Mouse (Mus musculus): ENCODE results near the gene Gm28230. TPM values are rescaled to one million over a fixed set of nuclear protein-coding genes. Genes with fewer than 3 reads are reported as not detected.

Gm28230 gene
- polyA plus RNA-seq, 1 experiment from 2014 or later, result not detected

- Histone ChIP-seq H3K9me3 (replicated peaks; ENCODE audit: control insufficient read depth, low read length) (no peaks in the 10 kb centered on the region), H3K27me3 (ENCODE audit: control insufficient read depth, insufficient read depth, low read length) (peaks cover 78% of the 10 kb centered on the region), H3K27ac (ENCODE audit: low read length) (no peak within 1 kb of the TSS), H3K4me3 (ENCODE audit: low read length) (peak within 1 kb of the TSS; percentile 60), H3K4me1 (ENCODE audit: control insufficient read depth, insufficient read depth, low read length) (peaks cover 13% of the 10 kb centered on the region), H3K4me2 (ENCODE audit: low read depth, low read length) (peak within 1 kb of the TSS; percentile 90), H3K36me3 (ENCODE audit: control insufficient read depth, insufficient read depth) (no peaks in the 10 kb centered on the region), H3K9ac (ENCODE audit: low read length) (0 out of 2 replicates have a peak within 1 kb of the TSS, but pooled peaks have one; percentile 13)
- under 1% methylated on average over 61 of the region's 61 CpGs for WGBS
- ATAC-seq (replicated peaks; ENCODE audit: extremely low read depth, insufficient read depth, low FRiP score), result peak; percentile 63
Measured at GRCm38 (mm10) chr2:74762522-74763244, 36.2 kb downstream of the Gm28230 start, which contains the start of gene Hoxd1. TSS of gene Hoxd1 (plus strand) at chr2:74762980.

GRCm38 (mm10) chr2:74763245-74763735, 36.8 kb downstream of the Gm28230 start:
- WGBS, result 2% methylated on average over 52 of the region's 53 CpGs
- H3K9ac ChIP-seq (ENCODE audit: low read length), result no peak overlapping the region
- no peak for ATAC-seq (replicated peaks; ENCODE audit: extremely low read depth, insufficient read depth, low FRiP score)

GRCm38 (mm10) chr2:74763976-74764375, 37.4 kb downstream of the Gm28230 start:
- ATAC-seq (replicated peaks; ENCODE audit: extremely low read depth, insufficient read depth, low FRiP score), result no peak
- Histone ChIP-seq H3K9ac (ENCODE audit: low read length) (no peak overlapping the region), H3K4me3 (ENCODE audit: low read length) (no peak overlapping the region), H3K9me3 (replicated peaks; ENCODE audit: control insufficient read depth, low read length) (no peaks in the 10 kb centered on the region), H3K4me1 (ENCODE audit: control insufficient read depth, insufficient read depth, low read length) (peaks cover 13% of the 10 kb centered on the region), H3K27me3 (ENCODE audit: control insufficient read depth, insufficient read depth, low read length) (peaks cover 69% of the 10 kb centered on the region), H3K4me2 (ENCODE audit: low read depth, low read length) (no peak overlapping the region), H3K27ac (ENCODE audit: low read length) (no peak overlapping the region), H3K36me3 (ENCODE audit: control insufficient read depth, insufficient read depth) (no peaks in the 10 kb centered on the region)
- 42% methylated on average over 10 of the region's 10 CpGs for WGBS

More at GRCm38 (mm10) chr2:74763245-74763735, 36.8 kb downstream of the Gm28230 start:
- peaks cover 74% of the 10 kb centered on the region for H3K27me3 ChIP-seq (ENCODE audit: control insufficient read depth, insufficient read depth, low read length)
- no peak overlapping the region for H3K27ac ChIP-seq (ENCODE audit: low read length)
- H3K9me3 ChIP-seq (replicated peaks; ENCODE audit: control insufficient read depth, low read length), result no peaks in the 10 kb centered on the region
- peaks cover 13% of the 10 kb centered on the region for H3K4me1 ChIP-seq (ENCODE audit: control insufficient read depth, insufficient read depth, low read length)
- peak overlapping the region; percentile 60 for H3K4me3 ChIP-seq (ENCODE audit: low read length)
- peak overlapping the region; percentile 90 for H3K4me2 ChIP-seq (ENCODE audit: low read depth, low read length)
- H3K36me3 ChIP-seq (ENCODE audit: control insufficient read depth, insufficient read depth), result no peaks in the 10 kb centered on the region

- WGBS, result 73% methylated on average over 2 of the region's 2 CpGs
- H3K36me3 ChIP-seq (ENCODE audit: control insufficient read depth, insufficient read depth), result no peaks in the 10 kb centered on the region
- H3K27ac ChIP-seq (ENCODE audit: low read length), result no peak overlapping the region
- no peaks in the 10 kb centered on the region for H3K4me1 ChIP-seq (ENCODE audit: control insufficient read depth, insufficient read depth, low read length)
- H3K4me3 ChIP-seq (ENCODE audit: low read length), result no peak overlapping the region
- peaks cover 7% of the 10 kb centered on the region; the same call in 1 of the 2 replicates for H3K27me3 ChIP-seq (ENCODE audit: control insufficient read depth, insufficient read depth, low read length)
- H3K4me2 ChIP-seq (ENCODE audit: low read depth, low read length), result no peak overlapping the region
- ATAC-seq (replicated peaks; ENCODE audit: extremely low read depth, insufficient read depth, low FRiP score), result no peak
- H3K9ac ChIP-seq (ENCODE audit: low read length), result no peak overlapping the region
- no peaks in the 10 kb centered on the region for H3K9me3 ChIP-seq (replicated peaks; ENCODE audit: control insufficient read depth, low read length)
Measured at GRCm38 (mm10) chr2:74774359-74774758, 47.8 kb downstream of the Gm28230 start.

GRCm38 (mm10) chr2:74777536-74778275, 51.2 kb downstream of the Gm28230 start:
- Histone ChIP-seq H3K27me3 (ENCODE audit: control insufficient read depth, insufficient read depth, low read length) (peaks cover 4% of the 10 kb centered on the region; the same call in 1 of the 2 replicates), H3K4me1 (ENCODE audit: control insufficient read depth, insufficient read depth, low read length) (peaks cover 3% of the 10 kb centered on the region; the same call in 1 of the 2 replicates), H3K4me3 (ENCODE audit: low read length) (no peak overlapping the region), H3K27ac (ENCODE audit: low read length) (no peak overlapping the region), H3K36me3 (ENCODE audit: control insufficient read depth, insufficient read depth) (no peaks in the 10 kb centered on the region), H3K9ac (ENCODE audit: low read length) (no peak overlapping the region), H3K9me3 (replicated peaks; ENCODE audit: control insufficient read depth, low read length) (no peaks in the 10 kb centered on the region), H3K4me2 (ENCODE audit: low read depth, low read length) (no peak overlapping the region)
- WGBS, result 72% methylated on average over 13 of the region's 13 CpGs
- ATAC-seq (replicated peaks; ENCODE audit: extremely low read depth, insufficient read depth, low FRiP score), result no peak

- H3K4me2 ChIP-seq (ENCODE audit: low read depth, low read length), result no peak overlapping the region
- no peaks in the 10 kb centered on the region for H3K36me3 ChIP-seq (ENCODE audit: control insufficient read depth, insufficient read depth)
- no peaks in the 10 kb centered on the region for H3K9me3 ChIP-seq (replicated peaks; ENCODE audit: control insufficient read depth, low read length)
- H3K4me1 ChIP-seq (ENCODE audit: control insufficient read depth, insufficient read depth, low read length), result peaks cover 3% of the 10 kb centered on the region; the same call in 1 of the 2 replicates
- H3K4me3 ChIP-seq (ENCODE audit: low read length), result no peak overlapping the region
- no peak overlapping the region for H3K9ac ChIP-seq (ENCODE audit: low read length)
- no peak overlapping the region for H3K27ac ChIP-seq (ENCODE audit: low read length)
- no peak for ATAC-seq (replicated peaks; ENCODE audit: extremely low read depth, insufficient read depth, low FRiP score)
- no peaks in the 10 kb centered on the region; the same call in 1 of the 2 replicates for H3K27me3 ChIP-seq (ENCODE audit: control insufficient read depth, insufficient read depth, low read length)
- WGBS, result 62% methylated on average over 5 of the region's 5 CpGs
Measured at GRCm38 (mm10) chr2:74781386-74781785, 54.9 kb downstream of the Gm28230 start.

- Histone ChIP-seq H3K27ac (ENCODE audit: low read length) (no peak overlapping the region), H3K4me3 (ENCODE audit: low read length) (no peak overlapping the region), H3K9me3 (replicated peaks; ENCODE audit: control insufficient read depth, low read length) (no peaks in the 10 kb centered on the region), H3K4me1 (ENCODE audit: control insufficient read depth, insufficient read depth, low read length) (no peaks in the 10 kb centered on the region), H3K4me2 (ENCODE audit: low read depth, low read length) (no peak overlapping the region), H3K27me3 (ENCODE audit: control insufficient read depth, insufficient read depth, low read length) (no peaks in the 10 kb centered on the region; the same call in 1 of the 2 replicates), H3K9ac (ENCODE audit: low read length) (no peak overlapping the region), H3K36me3 (ENCODE audit: control insufficient read depth, insufficient read depth) (no peaks in the 10 kb centered on the region)
- ATAC-seq (replicated peaks; ENCODE audit: extremely low read depth, insufficient read depth, low FRiP score), result no peak
- WGBS, result 28% methylated on average over 7 of the region's 7 CpGs
Measured at GRCm38 (mm10) chr2:74795531-74795930, 69.0 kb downstream of the Gm28230 start.

All from heart, embryonic 16.5 days (tissue).